Mouse (Mus musculus) ES-Bruce4 (cell line): ENCODE measurements around the gene Tagln2.

Experiments
- CTCF ChIP-seq: IDR thresholded peaks from one replicate; pipeline ENCODE4 v1.8.1; 2011; ENCODE audit warnings: low read depth, low read length
- POLR2A ChIP-seq: IDR thresholded peaks from one replicate; pipeline ENCODE4 v1.8.1; 2011; ENCODE audit warnings: low read length; ENCODE audit not compliant: insufficient read depth

DNA sequence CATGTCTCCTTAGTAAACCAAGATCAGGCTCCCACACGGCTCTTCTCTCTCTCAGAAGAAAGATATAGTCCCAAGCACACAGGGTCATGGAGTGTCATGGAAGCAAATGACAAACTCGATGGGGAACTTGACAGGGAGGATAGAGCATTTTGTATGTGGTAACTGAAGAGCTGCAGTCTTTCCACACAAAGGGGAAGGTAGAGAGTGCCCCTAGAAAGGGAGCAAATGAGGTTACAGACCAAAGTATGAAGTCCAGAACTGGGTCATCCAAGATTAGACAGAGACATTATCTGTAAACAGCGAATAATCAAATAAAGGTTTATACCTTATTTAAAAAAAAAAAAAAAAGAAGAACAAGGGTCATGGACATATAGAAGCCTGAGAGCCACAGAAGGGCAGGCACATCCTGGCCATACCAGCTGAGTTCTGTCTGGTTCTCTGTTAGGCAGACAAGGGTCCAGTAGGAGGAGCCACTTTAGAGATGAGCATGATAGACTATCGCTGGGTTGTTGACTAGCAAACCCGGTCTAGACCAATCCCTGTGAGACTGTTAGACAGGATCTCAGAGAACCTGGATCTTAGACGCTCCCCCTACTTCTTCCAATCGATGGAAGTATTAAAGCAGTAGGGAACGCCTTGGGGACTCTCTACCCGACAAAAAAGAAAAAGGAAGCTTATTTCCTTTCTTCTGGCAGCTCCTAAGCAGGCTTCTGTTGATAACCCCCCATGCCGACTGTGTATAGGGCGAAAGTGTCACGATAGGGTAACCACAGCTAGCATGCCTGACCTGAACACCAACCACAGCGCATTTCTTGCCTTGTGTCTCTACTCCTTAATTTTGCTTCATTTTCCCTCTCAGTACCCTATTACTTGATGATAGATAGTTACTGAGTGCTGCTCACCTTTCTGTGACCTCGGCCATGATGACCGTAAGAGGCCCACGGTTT, 36.2 kb upstream of the Tagln2 start:
- TF ChIP-seq CTCF (no peak), POLR2A (no peak)
